Mouse (Mus musculus) left cerebral cortex, postnatal 4 days (tissue): ENCODE measurements around the gene St5. TPM values are rescaled to one million over a fixed set of nuclear protein-coding genes. Genes with fewer than 3 reads are reported as not detected.

Experiments used
- DNase-seq: peaks from one replicate; pipeline ENCODE4 v3.0.0-alpha.2; 2022
- intact Hi-C: fragments of 180-260 bp; cut with DNase I; formaldehyde crosslinking; loops from one replicate; pipeline ENCODE4 v1.15.1; 2025
- total RNA-seq, 2 experiments: library from RNA; stranded (reverse); gene quantifications; 2 replicates each; pipeline ENCODE4 v1.2.3; 2021

St5 gene
- total RNA-seq, 2 experiments from 2014 or later, result 20.7 to 21.5 TPM

DNA sequence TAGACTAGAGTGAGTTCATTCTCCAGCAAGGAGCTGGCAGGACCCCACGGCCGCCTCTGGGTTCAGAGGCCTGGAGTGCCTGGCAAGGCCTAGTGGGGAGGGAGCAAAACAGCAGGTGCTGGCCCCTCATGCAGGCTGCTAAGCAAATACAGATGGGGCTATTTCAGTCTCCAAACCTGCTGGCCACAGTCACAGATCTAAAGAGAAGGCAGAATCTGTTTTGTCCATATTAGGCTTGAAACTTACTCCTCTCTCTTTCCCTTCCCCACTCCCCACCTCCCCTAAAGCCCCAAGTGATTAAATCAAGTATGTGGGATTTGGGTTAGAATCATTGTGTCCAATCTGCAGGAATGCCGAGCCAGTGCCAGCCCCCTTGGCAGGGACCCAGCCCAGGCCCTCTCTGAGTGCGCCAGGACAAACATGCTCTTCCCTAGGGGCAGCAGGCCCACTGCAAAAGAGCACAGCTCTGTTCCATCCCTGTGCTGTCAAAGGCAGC is 166.9 kb downstream of the St5 start:
- peak; percentile 91 for DNase-seq
- intact Hi-C loops, result no loop called here

DNA sequence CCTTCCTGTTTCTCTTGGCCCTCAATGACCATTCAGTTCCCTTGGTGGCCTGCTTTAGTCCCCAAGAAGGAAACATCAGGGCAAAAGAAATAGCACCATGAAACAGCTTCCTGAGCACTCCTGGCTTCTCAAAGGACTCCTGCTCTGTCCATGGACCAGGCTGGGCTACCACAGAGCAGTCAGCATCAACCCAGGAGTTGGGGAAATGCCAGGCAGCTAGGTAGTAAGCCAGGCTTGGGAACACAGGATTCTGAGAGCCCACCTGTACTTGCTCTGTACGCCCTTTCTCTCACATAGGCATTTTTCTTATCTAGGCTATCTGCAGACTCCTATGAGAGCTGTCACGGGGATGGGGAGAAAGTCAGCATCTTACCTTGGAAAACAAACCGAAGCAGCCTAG is 168.5 kb downstream of the St5 start:
- no peak for DNase-seq
- intact Hi-C loops, result no loop called here

DNA sequence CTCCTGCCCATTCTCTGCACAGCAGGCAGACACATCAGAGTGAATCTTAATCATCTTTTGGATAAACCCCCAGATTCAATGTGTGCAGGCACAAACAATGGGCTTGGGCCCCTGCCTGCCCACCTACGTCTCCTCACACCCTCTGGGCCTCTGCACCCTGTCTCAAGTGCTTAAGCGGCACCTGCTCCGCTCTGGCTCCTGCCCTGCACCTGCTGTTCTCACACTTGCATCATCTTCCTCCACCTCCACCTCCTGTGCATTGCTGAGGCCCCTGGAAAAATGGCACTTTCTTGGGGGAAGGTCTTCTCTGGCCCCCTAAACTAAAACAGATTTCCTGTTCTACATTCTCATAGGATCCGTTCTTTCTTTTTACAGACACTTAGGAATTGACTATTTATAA is 169.5 kb downstream of the St5 start:
- intact Hi-C loops, result no loop called here
- no peak for DNase-seq

DNA sequence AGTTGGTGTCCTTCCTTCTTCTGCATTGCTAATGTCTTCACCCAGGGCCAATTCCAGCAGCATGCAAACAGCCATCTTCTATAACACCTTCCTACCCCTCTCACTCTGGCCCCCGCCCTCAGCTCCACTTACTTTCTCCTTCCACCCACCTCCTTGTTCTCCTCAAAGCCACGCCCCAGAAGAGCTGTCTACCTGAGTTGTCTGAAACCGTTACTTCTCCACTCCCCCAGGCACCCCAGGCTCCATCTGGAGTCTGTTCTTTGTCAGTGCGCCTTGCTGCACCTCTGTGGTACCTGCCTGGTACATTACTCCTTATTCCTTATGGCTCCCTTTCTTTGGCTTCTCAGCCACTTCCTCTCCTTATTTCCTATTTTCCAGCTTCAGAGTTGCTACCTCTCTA is 170.3 kb downstream of the St5 start:
- no peak for DNase-seq

DNA sequence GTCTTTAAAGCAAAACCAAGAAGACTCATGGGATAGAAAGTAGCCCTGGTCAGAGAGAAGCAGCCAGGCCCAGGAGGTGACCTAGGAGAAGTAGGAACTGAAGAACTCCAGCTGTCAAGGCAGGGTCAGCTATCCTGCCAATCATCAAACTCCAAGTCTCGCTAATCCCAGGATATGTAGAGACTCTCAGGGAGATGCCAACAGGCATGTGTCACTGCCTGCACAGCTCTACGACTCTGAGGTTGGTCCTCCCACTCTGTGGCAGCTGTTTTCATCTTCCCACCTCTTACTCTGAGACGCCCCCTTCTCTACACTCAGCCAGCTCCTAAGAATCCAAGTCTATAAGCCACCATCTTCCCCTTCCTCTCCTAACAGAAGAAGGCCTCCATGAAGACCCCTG is 170.7 kb downstream of the St5 start:
- intact Hi-C loops, result no loop called here
- DNase-seq, result no peak

More for the DNA sequence above, 170.3 kb downstream of the St5 start:
- intact Hi-C loops, result no loop called here

DNA sequence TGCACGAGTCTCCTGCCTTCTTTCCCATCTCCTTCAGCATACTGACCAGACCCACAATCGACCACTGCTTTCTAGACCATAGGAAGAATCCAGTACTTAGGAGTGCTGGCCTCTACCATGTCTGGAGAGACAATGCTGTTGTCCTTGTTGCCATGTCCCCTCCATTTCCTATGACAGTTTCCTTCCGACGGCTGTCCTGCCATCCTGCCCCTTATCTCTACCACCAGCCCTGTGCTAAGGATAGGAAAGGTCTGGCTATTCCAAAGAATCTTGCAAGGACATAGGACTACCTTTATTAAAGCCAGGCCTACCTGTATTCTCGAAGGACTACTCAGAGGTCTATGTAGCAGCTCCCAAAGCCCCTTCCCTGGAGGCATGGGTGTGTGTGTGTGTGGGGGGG is 171.9 kb downstream of the St5 start:
- no peak for DNase-seq
- intact Hi-C loops, result no loop called here

DNA sequence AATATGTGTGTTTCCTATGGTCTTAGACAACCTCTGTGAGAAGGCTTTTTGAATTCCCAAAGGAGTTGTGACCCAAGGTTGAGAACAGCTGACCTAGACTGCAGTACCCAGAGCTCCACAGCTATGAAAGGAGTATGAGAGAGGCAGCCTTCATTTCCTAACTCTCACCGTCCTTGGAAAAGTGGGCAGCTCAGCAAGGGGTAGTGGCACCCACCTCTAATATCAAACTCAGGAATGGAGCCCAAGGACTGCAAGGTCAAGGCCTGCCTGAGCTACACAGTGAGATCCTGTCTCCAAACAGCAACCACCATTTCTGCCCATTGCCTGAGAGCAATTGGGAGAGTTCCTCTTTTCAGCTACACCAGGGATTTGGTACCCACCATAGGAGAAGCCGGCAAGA is 173.7 kb downstream of the St5 start:
- DNase-seq, result no peak
- intact Hi-C loops, result loop anchor here (5.0 to 10.0 kb wide), 2 partner anchors 83 to 195 kb away; partner anchors contain the start of gene BC051019

DNA sequence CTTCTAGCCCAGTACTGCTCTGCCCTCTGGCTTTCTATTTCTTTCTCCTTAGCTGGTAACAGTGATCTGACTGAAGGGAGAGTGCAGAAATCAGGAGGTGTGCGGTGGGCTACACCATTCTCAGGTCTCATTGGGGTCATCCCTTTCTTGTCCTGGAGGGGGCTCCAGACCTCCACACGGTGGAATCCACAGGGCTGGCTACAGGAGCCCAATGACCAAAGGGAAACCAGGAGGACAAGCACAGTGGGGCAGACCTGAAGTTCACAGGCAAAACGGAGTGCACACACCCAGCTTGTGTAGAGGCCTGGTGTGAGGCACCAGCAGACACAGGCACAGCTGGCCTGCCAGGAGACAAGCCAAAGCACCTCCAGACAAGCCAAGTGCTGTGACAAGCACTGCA is 175.0 kb downstream of the St5 start:
- intact Hi-C loops, result loop anchor here (5.0 to 10.0 kb wide), 2 partner anchors 84 to 196 kb away; partner anchors contain the start of gene BC051019
- peak; percentile 68 for DNase-seq

DNA sequence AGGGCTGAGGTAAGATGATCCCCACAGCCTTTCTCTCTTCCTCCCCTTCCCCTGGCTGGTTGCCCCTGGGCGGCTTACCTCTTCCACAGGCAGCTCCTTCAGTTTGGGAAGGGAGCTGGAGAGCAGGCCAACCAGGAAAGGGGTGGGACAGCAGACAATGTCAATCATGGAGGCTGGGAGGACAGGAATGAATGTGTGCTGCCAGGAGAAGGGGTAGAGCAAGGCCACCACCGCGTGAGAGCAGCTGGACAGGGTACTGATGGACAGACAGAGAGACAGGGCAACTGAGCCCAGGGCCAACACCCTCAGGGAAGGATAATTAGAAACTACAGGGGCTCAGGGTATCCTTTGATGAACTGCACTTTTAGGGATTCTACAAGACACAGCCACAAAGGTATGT is 175.9 kb downstream of the St5 start:
- no peak for DNase-seq
- intact Hi-C loops, result loop anchor here (5.0 to 10.0 kb wide), 2 partner anchors 85 to 197 kb away; partner anchors contain the start of gene BC051019

DNA sequence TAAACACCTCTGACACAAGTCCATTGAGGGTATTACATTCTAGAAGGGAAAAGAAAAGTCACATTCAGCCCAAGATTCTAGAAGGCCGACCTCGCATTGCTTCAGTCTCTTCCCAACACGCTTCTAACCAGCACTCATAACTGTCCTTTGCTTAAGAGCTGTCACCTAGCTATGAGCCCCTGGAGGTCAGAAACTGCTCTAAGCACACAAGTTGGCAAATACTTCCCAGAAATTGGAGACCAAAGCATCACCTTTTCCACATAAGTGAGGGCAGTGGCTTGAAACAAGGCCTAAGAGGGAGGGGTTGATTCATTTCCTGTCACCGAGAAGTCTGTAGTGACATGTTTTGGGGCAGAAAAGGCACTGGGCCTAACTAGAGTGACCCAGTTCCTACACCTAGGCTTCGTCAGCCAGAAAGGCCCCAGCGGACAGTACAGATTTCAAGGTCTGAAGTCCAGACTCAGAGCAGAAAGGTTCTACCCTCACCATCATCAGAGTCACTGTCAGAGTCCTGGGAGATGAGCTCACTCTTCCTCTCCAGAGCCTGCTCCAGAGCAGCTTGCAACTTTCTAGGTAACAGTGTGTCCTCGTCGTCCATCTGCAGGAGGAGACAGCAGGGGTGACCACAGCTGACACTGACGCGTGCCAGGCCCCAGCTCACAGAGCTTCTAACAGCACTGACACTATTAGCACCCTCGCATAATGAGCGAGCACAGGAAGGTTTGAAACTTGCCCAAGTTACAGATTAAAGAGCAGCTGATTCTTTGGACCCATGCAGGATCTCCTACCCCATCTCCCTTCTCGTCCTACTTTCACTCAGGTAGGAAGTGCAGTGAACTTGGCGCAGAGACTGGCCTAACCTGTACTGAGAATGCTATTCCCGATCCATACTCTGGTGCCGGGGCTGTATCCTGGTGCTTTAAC is 177.4 kb downstream of the St5 start:
- no peak for DNase-seq
- intact Hi-C loops, result loop anchor here (5.0 to 10.0 kb wide), 2 partner anchors 86 to 199 kb away; partner anchors contain the start of gene BC051019

DNA sequence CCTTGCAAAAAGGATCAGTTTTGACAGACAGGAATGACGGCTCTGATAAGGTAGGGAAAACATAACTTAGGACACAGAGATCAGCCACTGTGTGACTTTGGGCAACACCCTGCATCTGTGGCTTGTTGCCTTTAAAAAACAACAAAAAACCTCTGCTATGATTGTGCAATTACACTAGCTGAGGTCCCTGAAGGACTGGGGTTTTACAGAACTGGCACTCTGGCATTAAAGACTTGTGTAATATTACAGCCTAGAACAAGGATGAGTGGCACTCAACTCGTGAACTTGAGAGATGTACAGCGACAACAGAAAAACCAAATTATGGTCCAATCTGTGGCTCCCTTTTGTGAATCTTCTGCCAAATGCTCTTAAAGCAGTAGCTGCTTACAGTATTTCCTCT is 178.6 kb downstream of the St5 start:
- intact Hi-C loops, result loop anchor here (5.0 to 10.0 kb wide), 2 partner anchors 88 to 200 kb away; partner anchors contain the start of gene BC051019
- no peak for DNase-seq

DNA sequence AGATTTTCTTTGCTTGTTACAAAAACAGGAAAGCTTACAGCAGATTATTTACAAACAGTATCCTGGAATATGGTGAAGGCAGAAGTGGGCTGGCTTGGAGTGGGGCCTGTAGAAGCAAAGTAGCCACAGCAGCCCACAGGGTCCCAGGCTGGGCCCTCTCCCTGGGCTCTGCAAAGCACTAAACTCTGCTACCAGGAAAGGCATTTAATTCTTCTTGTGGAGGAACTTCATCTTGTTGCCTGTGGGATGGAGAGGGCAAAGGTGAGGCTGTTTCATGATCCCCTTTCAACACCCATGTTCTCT is 179.0 kb downstream of the St5 start:
- no peak for DNase-seq
- intact Hi-C loops, result loop anchor here (10.0 kb wide), 1 partner anchor 200 kb away; the partner anchor contains the start of gene BC051019

DNA sequence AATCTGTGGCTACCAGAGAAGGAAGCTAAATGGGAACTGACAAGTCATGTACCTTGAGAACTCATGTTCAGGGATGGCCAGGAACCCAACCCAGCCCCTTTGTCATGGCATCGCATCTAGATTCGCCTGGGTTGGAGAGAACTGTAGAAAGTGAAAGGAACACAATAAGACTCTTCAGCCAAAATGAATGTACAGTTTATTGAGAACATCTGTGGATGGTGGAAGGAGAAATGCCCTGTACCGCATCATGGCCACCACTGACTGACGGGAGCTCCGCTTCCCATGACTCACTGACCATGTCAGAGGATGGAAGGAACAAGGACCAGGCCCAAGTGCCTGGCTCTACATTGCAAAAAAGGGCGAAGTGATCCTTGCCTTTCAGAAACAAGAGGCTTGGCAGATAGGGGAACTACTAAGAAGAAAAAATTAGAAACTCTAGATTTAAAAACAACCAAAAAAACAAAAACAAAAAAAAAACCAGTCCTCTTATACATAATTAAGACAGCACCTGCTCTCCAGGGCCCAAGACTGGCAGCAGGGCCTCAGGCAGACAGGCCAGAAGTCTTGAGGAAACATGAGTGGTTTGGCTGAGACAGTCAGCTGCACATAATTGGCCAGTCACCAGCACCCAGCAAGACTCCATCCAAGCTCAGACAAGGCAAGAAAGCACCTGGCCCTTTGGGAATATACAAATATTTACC is 179.5 kb downstream of the St5 start:
- peak; percentile 32 for DNase-seq
- intact Hi-C loops, result loop anchor here (10.0 kb wide), 1 partner anchor 201 kb away; the partner anchor contains the start of gene BC051019

DNA sequence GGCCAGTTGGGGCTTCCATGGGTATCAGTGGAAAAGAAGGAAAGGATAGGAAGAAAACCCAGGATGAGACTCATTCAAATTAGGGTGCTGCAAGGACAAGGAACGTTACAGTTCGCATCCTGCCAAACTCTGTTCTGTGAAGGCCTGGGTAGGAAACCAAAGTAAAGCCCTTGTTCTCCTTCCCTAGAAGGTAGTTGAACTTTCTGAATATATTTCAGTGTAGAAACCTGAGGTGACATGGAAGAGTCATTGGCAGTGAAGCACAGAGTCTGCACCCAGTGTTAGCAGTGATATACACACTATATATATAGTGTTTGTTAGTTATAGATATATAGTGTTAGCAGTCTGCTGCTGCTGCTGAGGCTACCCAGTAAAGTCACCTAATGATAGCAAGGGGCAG is 180.1 kb downstream of the St5 start:
- no peak for DNase-seq
- intact Hi-C loops, result loop anchor here (10.0 kb wide), 1 partner anchor 201 kb away; the partner anchor contains the start of gene BC051019

DNA sequence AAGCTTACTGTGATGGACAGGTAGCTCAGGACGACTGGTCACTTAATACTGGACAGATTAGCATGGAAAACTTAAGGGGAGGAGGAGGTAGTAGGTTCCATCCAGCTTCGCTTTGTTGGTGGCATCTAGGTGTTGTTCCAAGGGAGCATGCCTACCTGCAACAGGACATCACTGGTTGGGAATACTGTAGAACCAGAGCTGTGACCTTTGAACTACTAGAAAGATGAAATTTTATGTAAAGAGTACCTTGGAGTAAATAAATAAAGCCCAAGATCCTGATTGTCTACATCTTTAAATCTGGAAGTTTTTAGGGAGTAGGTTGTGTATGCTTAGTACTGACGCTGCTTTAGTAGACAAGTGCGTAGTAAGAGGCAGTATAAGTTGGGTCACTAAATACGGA is 181.3 kb downstream of the St5 start:
- no peak for DNase-seq
- intact Hi-C loops, result loop anchor here (10.0 kb wide), 1 partner anchor 203 kb away; the partner anchor contains the start of gene BC051019

DNA sequence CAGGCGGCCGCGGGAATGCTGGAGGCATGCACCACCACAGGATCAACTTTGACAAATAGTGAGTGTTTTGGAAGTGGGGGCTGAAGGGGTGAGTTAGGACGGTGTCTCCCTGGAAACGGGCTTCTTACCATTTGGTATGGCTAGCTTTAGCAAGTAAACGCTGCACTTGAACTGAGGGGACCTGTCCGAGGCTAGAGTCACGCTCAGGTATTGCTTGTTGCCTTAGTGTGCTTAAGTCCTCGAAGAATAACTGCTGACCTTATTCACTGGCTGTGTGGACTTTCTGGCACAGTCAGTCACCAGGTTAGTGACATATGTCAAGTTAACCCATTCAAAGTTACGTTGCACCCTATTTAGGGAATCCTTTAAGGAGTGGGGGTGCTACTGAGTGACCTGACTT is 183.5 kb downstream of the St5 start:
- no peak for DNase-seq
- intact Hi-C loops, result loop anchor here (10.0 kb wide), 1 partner anchor 205 kb away; the partner anchor contains the start of gene BC051019

DNA sequence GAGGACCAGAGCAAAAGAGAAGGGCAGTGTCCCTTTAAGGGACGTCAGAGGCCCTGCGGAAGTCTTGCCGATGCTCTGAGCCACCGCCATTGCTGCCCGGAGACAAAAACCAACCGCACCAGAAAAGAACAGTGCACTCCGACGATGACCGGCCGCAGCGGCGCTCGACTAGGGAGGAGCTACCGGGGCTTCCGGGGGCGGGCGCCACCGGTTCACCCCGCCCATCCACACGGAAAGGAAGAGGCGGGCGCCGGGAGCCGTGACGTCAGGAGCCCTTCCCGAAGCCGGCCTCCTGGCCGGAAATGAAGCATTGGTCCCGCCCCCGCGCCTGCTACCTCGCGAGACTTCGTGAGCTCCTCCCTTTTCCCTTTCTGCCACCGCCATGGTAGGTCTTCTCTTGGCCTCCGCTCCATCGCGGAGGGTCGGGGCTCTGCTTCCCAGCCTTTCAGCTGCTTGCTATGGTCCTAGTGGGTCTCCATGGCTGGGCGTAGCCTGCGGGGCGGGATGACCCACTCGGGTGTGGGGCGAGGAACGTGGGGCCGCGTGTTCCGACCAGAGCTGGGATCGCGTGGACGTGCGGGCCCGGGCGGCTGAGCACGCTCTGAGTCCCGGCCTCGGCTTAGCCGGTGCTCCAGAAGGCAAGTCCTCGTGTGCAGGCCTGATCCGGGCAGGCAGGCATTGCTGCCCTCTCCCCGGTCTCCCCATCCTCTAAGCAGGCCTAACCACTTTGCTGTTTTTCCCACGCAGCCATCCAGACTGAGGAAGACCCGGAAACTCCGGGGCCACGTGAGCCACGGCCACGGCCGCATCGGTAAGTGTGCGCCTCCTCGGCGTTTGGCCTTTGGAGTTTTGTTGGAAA is 184.3 kb downstream of the St5 start, which contains the start of gene Rpl27a:
Gene Rpl27a (plus strand): TSS at position 310 of the 859 bp plus-strand sequence.
- intact Hi-C loops, result no loop called here

DNA sequence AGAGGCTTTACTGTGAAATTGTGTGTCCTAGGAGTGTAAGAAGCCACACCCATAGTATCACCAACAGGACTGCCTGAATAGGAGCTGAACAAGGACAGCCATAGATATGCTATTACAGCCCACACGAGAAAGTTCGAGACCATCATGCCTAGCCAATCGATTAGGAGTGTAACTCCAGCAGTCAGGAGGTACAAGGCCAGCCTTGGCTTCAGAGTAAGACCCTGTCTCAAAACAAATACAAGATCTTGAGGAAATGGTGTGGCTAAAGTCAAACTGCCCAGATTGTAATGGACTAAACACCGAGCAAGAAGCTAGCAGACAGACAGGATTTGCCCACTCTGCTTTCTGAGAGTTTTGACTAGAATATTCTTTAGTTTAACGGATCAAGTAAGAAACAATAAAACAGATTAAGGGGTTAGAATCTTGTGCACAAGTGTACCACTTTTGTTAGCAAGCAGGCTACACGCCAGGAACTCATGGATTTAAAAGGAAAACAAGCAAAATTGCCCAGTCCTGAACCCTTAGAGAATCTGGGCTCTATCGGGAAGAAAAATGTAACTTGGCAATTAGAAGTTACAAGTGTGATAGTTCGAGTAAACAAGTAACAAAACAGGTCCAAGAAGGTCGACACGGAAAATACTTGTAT is 185.2 kb downstream of the St5 start:
- DNase-seq, result no peak
- intact Hi-C loops, result no loop called here

More for the DNA sequence above, 184.3 kb downstream of the St5 start, which contains the start of gene Rpl27a:
- peak; percentile 99 for DNase-seq

DNA sequence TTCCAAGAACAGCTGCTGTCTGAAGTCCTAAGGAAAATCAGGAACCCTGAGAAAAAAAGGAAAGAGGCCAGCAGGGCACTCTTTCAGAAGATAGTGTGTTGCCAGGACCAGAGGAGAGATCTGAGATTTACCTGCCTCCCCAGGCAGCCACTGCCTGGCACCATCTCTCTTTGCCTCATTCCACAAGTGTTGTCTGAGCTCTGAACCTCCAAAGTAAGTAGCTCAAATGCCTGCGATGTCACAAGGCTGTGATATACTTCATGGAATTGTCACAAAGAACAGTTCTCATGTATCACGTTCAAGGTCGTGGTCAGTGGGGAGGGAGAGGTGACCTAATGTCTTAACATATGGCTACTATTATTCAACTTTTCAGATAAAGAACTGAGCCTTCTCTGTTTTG is 186.9 kb downstream of the St5 start:
- DNase-seq, result no peak
- intact Hi-C loops, result no loop called here

DNA sequence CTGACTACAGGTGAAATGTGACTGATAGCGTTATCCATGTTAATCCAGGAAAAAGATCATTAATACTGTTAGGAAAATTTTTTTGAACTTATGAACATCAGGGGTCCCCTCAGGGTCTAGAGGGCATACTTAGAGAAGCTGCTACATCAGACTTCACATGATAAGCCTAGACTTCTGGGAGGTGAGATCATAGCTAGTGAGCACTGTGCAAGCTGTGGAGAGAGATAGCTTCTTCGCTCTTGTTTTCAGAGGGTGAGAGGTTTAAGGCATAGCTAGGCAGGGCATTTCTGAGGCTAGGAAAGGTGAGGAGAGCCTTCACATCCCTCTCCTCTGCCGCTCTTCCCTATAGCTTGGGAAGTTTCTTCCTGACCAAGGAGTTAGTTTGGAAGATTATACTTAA is 191.6 kb downstream of the St5 start:
- DNase-seq, result no peak
- intact Hi-C loops, result no loop called here
